Mouse (Mus musculus) right cerebral cortex, postnatal 10 days (tissue): ENCODE results near the gene Psmd11.
A peak's percentile ranks its signal among the peaks of the same experiment; 100 is the strongest.
"Not testable (repeated sequence)": the region's sequence is repeated elsewhere in the genome, so short reads cannot be mapped to it uniquely, and the experiment has no call there.

Source experiments
- DNase-seq, 2 experiments: peaks; one replicate each; pipeline ENCODE4 v3.0.0; 2021; ENCODE audit warnings: low spot score in 2 of 2

Psmd11 gene

GRCm38 (mm10) chr11:80428381-80429008 lies at the start of gene Psmd11:
Gene Psmd11, plus strand, starts transcription at chr11:80428615.
- peak; percentile 98 for DNase-seq

GRCm38 (mm10) chr11:80379184-80379583 lies 49.2 kb upstream of the Psmd11 start:
- DNase-seq: not testable (repeated sequence)

GRCm38 (mm10) chr11:80382626-80383018 lies 45.8 kb upstream of the Psmd11 start:
- peak in 1 of 2 experiments; percentile 43 for DNase-seq

- DNase-seq: peak; percentile 99
Observed at GRCm38 (mm10) chr11:80383019-80383625, 45.3 kb upstream of the Psmd11 start, which contains the start of gene Zfp207. Gene Zfp207, plus strand, starts transcription at chr11:80383279.

- no peak for DNase-seq
Observed at GRCm38 (mm10) chr11:80383626-80384046, 44.8 kb upstream of the Psmd11 start.

- DNase-seq: peak in 1 of 2 experiments; percentile 23
Observed at GRCm38 (mm10) chr11:80384461-80384860, 44.0 kb upstream of the Psmd11 start.

GRCm38 (mm10) chr11:80385055-80385454 lies 43.4 kb upstream of the Psmd11 start:
- DNase-seq: no peak

- DNase-seq: peak in 1 of 2 experiments; percentile 19
Observed at GRCm38 (mm10) chr11:80386790-80387189, 41.6 kb upstream of the Psmd11 start.

- DNase-seq: peak in 1 of 2 experiments; percentile 9
Observed at GRCm38 (mm10) chr11:80389885-80390284, 38.5 kb upstream of the Psmd11 start.

- no peak for DNase-seq
Observed at GRCm38 (mm10) chr11:80391407-80392120, 36.9 kb upstream of the Psmd11 start.

- no peak for DNase-seq
Observed at GRCm38 (mm10) chr11:80395930-80396329, 32.5 kb upstream of the Psmd11 start.

- DNase-seq: peak in 1 of 2 experiments; percentile 8
Observed at GRCm38 (mm10) chr11:80396617-80397016, 31.8 kb upstream of the Psmd11 start.

- DNase-seq: not testable (repeated sequence)
Observed at GRCm38 (mm10) chr11:80407878-80408277, 20.5 kb upstream of the Psmd11 start.

- no peak for DNase-seq
Observed at GRCm38 (mm10) chr11:80410377-80410776, 18.0 kb upstream of the Psmd11 start.

GRCm38 (mm10) chr11:80417085-80417484 lies 11.3 kb upstream of the Psmd11 start:
- DNase-seq: peak in 1 of 2 experiments; percentile 7

GRCm38 (mm10) chr11:80419743-80420142 lies 8.7 kb upstream of the Psmd11 start:
- DNase-seq: no peak

- no peak for DNase-seq
Observed at GRCm38 (mm10) chr11:80420202-80420984, 8.0 kb upstream of the Psmd11 start.

GRCm38 (mm10) chr11:80421421-80422047 lies 6.9 kb upstream of the Psmd11 start:
- no peak for DNase-seq

GRCm38 (mm10) chr11:80424691-80425090 lies 3.7 kb upstream of the Psmd11 start:
- DNase-seq: no peak

- DNase-seq: no peak
Observed at GRCm38 (mm10) chr11:80425247-80425778, 3.1 kb upstream of the Psmd11 start.
